Mouse (Mus musculus) myocyte (in vitro differentiated cells): ENCODE measurements at regions not wholly inside any gene's neighbourhood (a gene's known extent, or its start where the extent isn't known, plus 50 kb on each side); places are given as distances from the start of the nearest gene placed in this dataset.

Experiments used
- CEBPB ChIP-seq: IDR thresholded peaks from 2 replicates; pipeline ENCODE4 v1.6.1; 2011; ENCODE audit warnings: mild to moderate bottlenecking, moderate library complexity; ENCODE audit not compliant: poor library complexity, insufficient read depth, severe bottlenecking
- E2F4 ChIP-seq: IDR thresholded peaks from one replicate; pipeline ENCODE4 v1.6.1; 2011; ENCODE audit warnings: mild to moderate bottlenecking, control low read depth, moderate library complexity; ENCODE audit not compliant: insufficient read depth
- MAX ChIP-seq: IDR thresholded peaks from one replicate; pipeline ENCODE4 v1.6.1; 2011; ENCODE audit warnings: low read depth, mild to moderate bottlenecking, control low read depth
- MYOD1 ChIP-seq, 3 experiments: IDR thresholded peaks; one replicate each; pipeline ENCODE4 v1.6.1; 2011; ENCODE audit warnings: control low read depth in 2 of 3, low read depth in 2 of 3, mild to moderate bottlenecking in 2 of 3, moderate library complexity in 1 of 3; ENCODE audit not compliant: insufficient read length in 2 of 3, control insufficient read depth in 1 of 3
- MYOG ChIP-seq, 3 experiments: IDR thresholded peaks; one replicate each; pipeline ENCODE4 v1.6.1; 2011; ENCODE audit warnings: control low read depth in 2 of 3, low read depth in 2 of 3, mild to moderate bottlenecking in 2 of 3; ENCODE audit not compliant: insufficient read length in 2 of 3, control insufficient read depth in 1 of 3, insufficient read depth in 1 of 3
- POLR2A ChIP-seq: IDR thresholded peaks from one replicate; pipeline ENCODE4 v1.6.1; 2011; ENCODE audit warnings: low read depth, mild to moderate bottlenecking, control low read depth, moderate library complexity; ENCODE audit not compliant: insufficient read length
- POLR2AphosphoS2 ChIP-seq: IDR thresholded peaks from one replicate; pipeline ENCODE4 v1.6.1; 2011; ENCODE audit warnings: low read depth, control low read depth; ENCODE audit not compliant: insufficient read length
- REST ChIP-seq: IDR thresholded peaks from one replicate; pipeline ENCODE4 v1.6.1; 2011; ENCODE audit warnings: mild to moderate bottlenecking, control low read depth, moderate library complexity; ENCODE audit not compliant: insufficient read depth, insufficient read length
- SRF ChIP-seq: IDR thresholded peaks from one replicate; pipeline ENCODE4 v1.6.1; 2011; ENCODE audit warnings: low read depth; ENCODE audit not compliant: control insufficient read depth, insufficient read length
- TCF12 ChIP-seq: IDR thresholded peaks from one replicate; pipeline ENCODE4 v1.6.1; 2011; ENCODE audit warnings: mild to moderate bottlenecking, control low read depth; ENCODE audit not compliant: poor library complexity, insufficient read depth, severe bottlenecking
- TCF3 ChIP-seq: IDR thresholded peaks from one replicate; pipeline ENCODE4 v1.6.1; 2011; ENCODE audit warnings: low read depth, control low read depth; ENCODE audit not compliant: insufficient read length
- USF1 ChIP-seq: IDR thresholded peaks from one replicate; pipeline ENCODE4 v1.6.1; 2011; ENCODE audit warnings: low read depth, mild to moderate bottlenecking, control low read depth, moderate library complexity

GRCm38 (mm10) chr16:24077428-24077827 is 88.8 kb upstream of the Bcl6 start:
- no peak for TF ChIP-seq POLR2A
- no peak for TF ChIP-seq USF1
- TF ChIP-seq E2F4: no peak
- TF ChIP-seq TCF12: peak; percentile 92
- TF ChIP-seq POLR2AphosphoS2: no peak
- TF ChIP-seq CEBPB: no peak
- peak in 2 of 3 experiments; percentile 61 to 70 for TF ChIP-seq MYOD1 (IDR thresholded peaks at IDR 0.05; ENCODE audit: control insufficient read depth in 1 of 3, insufficient read length in 2 of 3, low read depth in 2 of 3)
- no peak for TF ChIP-seq TCF3
- TF ChIP-seq MAX: no peak
- peak; percentile 27 to 78 (median 74) for TF ChIP-seq MYOG (IDR thresholded peaks at IDR 0.05; ENCODE audit: control insufficient read depth in 1 of 3, insufficient read depth in 1 of 3, insufficient read length in 2 of 3, low read depth in 2 of 3)
- TF ChIP-seq SRF: no peak
- TF ChIP-seq REST: no peak
